Mouse (Mus musculus) lung, embryonic 16.5 days (tissue): ENCODE measurements around the gene Dmbx1. TPM values are rescaled to one million over a fixed set of nuclear protein-coding genes. Genes with fewer than 3 reads are reported as not detected.

Experiments
- ATAC-seq: fragments of 200-750 bp; cut with Nextera tagmentation; 2 replicates; pipeline ENCODE4 v1.8.0; 2017; ENCODE audit warnings: low read depth, mild to moderate bottlenecking, moderate library complexity
- H3K27ac ChIP-seq: fragments of 300-500 bp; sonication (generic); 2 replicates; pipeline ENCODE4 v1.5.1; 2014; ENCODE audit warnings: mild to moderate bottlenecking, control low read depth, low read length
- H3K27me3 ChIP-seq: fragments of 300-500 bp; sonication (generic); 2 replicates; pipeline ENCODE4 v1.6.1; 2014; ENCODE audit warnings: low read depth, low read length, mixed read lengths; ENCODE audit not compliant: control insufficient read depth, insufficient read depth
- H3K36me3 ChIP-seq: fragments of 300-500 bp; sonication (generic); 2 replicates; pipeline ENCODE4 v1.6.1; 2014; ENCODE audit warnings: low read length; ENCODE audit not compliant: control insufficient read depth, insufficient read depth
- H3K4me1 ChIP-seq: fragments of 300-500 bp; sonication (generic); replicated peaks from 2 replicates; pipeline ENCODE4 v1.6.1; 2014; ENCODE audit warnings: low read length, mixed read lengths; ENCODE audit not compliant: control insufficient read depth, insufficient read depth
- H3K4me2 ChIP-seq: fragments of 300-500 bp; sonication (generic); 2 replicates; pipeline ENCODE4 v1.6.1; 2014; ENCODE audit warnings: low read depth, low read length, control low read depth
- H3K4me3 ChIP-seq: fragments of 300-500 bp; sonication (generic); 2 replicates; pipeline ENCODE4 v1.5.1; 2014; ENCODE audit warnings: mild to moderate bottlenecking, low read length, control low read depth
- H3K9ac ChIP-seq: fragments of 300-500 bp; sonication (generic); 2 replicates; pipeline ENCODE4 v1.6.1; 2014; ENCODE audit warnings: low read length, control low read depth
- H3K9me3 ChIP-seq: fragments of 300-500 bp; sonication (generic); 2 replicates; pipeline ENCODE4 v1.6.1; 2016; ENCODE audit warnings: low read length; ENCODE audit not compliant: control insufficient read depth
- WGBS: fragments of 180-500 bp; shearing (Covaris S2); extraction: QIAGEN DNeasy Blood & Tissue Kit; methylation state at CpG from one replicate; pipeline ENCODE4 v1.1.7; 2014; 5-methylcytosine and 5-hydroxymethylcytosine counted together
- polyA plus RNA-seq: library from polyadenylated mRNA; unstranded; fragments of >200 nt; fragmentation: Nextera tagmentation; extraction: Ambion mirVana; gene quantifications from 2 replicates; pipeline ENCODE4 v1.2.1, GENCODE M21; 2015

The Dmbx1 gene
- polyA plus RNA-seq, result 0.06 and 0.08 TPM in 2 replicates

DNA sequence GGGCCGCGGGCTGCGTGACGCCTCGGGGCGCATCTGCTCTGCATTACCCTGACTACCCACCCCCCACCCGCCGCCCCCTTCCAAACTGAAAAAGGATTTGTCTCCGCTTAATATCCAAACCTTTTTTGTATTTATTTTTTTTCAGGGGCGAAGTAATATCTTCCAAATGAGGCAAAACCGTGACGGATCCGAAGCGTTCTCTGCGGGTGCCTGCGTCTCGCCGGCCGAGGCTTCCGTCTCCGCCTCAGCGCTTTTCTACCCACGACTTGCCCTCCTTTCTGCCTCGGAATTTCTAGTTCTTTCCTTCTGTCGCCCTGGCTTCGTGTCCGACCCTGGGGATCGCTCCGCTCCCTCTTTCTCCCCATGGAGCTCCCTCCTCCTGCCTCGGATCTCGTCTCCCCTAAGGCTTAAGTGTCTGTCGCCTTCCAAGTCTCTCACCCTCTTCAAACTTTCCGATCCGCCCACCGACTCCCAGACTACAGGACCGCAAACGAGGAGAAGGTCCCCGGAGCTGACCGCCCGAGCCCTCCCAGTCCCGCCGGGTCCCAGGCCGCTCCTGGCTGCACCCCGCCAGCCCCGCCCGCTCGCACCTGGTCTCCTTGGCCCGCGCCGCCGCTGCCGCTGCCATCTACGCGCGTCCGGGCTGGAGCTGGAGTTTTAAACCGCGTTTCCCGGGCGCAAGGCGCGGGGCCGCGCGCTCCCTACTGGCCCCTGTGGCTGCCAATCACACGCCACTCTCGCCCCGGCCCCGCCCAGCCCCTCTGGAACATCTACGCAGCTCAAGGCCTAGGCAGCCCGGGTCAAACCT, at the start of gene Dmbx1:
Dmbx1 (minus strand) TSS at position 632 of the 808 bp plus-strand sequence.
- Histone ChIP-seq H3K4me1 (peaks cover 7% of the 10 kb centered on the region), H3K4me2 (peak within 1 kb of the TSS; percentile 68), H3K27ac (no peak within 1 kb of the TSS), H3K36me3 (no peaks in the 10 kb centered on the region), H3K9ac (peak within 1 kb of the TSS; percentile 28; the same call in 1 of the 2 replicates), H3K4me3 (peak within 1 kb of the TSS; percentile 47), H3K9me3 (no peaks in the 10 kb centered on the region), H3K27me3 (peaks cover 96% of the 10 kb centered on the region)
- under 1% methylated on average over 70 of the region's 71 CpGs for WGBS
- peak; percentile 71 for ATAC-seq

DNA sequence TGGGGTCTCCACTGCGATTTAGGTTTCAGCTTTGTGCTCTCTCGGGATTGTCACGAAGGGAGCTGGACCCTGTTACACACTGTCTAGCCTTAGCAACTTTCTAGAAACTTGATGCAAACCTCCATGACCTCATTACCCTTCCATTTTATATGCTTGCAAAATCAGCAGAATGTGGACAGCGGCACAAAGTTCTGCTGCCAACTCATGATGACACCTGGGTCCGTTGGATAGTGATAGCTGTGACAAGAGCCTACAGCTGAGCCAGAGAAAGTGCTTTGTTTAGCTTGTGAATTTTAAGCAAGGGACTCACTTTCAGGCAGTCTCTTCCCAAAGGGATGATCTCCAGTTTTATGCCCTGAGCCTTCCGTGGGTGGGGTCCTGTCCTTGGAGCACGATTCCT, 49.7 kb upstream of the Dmbx1 start:
- Histone ChIP-seq H3K27me3 (no peaks in the 10 kb centered on the region), H3K4me1 (no peaks in the 10 kb centered on the region; the same call in 1 of the 2 replicates), H3K36me3 (no peaks in the 10 kb centered on the region), H3K4me3 (no peak overlapping the region), H3K4me2 (no peak overlapping the region), H3K9me3 (peaks cover 4% of the 10 kb centered on the region), H3K27ac (no peak overlapping the region), H3K9ac (no peak overlapping the region)
- ATAC-seq, result no peak
- WGBS, result 77% methylated on average over 7 of the region's 7 CpGs

GRCm38 (mm10) chr4:115987858-115988530, 48.3 kb upstream of the Dmbx1 start:
- Histone ChIP-seq H3K4me3 (no peak overlapping the region), H3K36me3 (no peaks in the 10 kb centered on the region), H3K4me1 (no peaks in the 10 kb centered on the region; the same call in 1 of the 2 replicates), H3K27ac (no peak overlapping the region), H3K9ac (no peak overlapping the region), H3K27me3 (no peaks in the 10 kb centered on the region), H3K4me2 (no peak overlapping the region), H3K9me3 (peaks cover 4% of the 10 kb centered on the region)
- no peak for ATAC-seq
- 73% methylated on average over 5 of the region's 5 CpGs for WGBS

- Histone ChIP-seq H3K36me3 (no peaks in the 10 kb centered on the region), H3K27me3 (no peaks in the 10 kb centered on the region), H3K9me3 (peaks cover 4% of the 10 kb centered on the region), H3K4me1 (no peaks in the 10 kb centered on the region; the same call in 1 of the 2 replicates), H3K4me2 (no peak overlapping the region), H3K4me3 (no peak overlapping the region), H3K9ac (no peak overlapping the region), H3K27ac (no peak overlapping the region)
- 52% methylated on average over 1 of the region's 1 CpGs for WGBS
- peak; percentile 81 for ATAC-seq
Measured at GRCm38 (mm10) chr4:115987436-115987835, 47.7 kb upstream of the Dmbx1 start.

DNA sequence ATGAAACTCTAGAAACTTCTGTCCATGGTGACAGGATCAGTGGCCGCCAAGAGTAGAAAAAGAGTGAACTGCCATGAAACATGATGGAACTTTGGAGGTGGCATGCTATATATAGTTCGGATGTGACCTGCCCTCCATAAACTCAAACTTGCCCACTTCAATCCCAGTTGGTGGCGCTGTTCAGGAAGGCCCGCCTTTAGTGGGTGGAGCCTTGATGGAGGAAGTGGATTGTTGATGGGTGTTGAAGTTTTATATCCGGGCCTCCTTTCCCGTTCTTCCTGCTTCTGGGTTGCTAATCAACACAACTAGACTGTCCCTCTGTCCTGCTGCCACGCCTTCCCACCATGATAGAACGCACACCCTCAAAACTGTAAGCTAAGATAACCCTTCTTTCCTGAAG, 45.2 kb upstream of the Dmbx1 start:
- Histone ChIP-seq H3K27me3 (peaks cover 16% of the 10 kb centered on the region), H3K4me1 (no peaks in the 10 kb centered on the region; the same call in 1 of the 2 replicates), H3K9ac (no peak overlapping the region), H3K9me3 (no peaks in the 10 kb centered on the region), H3K4me2 (no peak overlapping the region), H3K27ac (no peak overlapping the region), H3K36me3 (no peaks in the 10 kb centered on the region), H3K4me3 (no peak overlapping the region)
- 31% methylated on average over 8 of the region's 8 CpGs for WGBS
- ATAC-seq, result no peak

GRCm38 (mm10) chr4:115984111-115984510, 44.4 kb upstream of the Dmbx1 start:
- H3K27me3 ChIP-seq, result peaks cover 25% of the 10 kb centered on the region
- H3K36me3 ChIP-seq, result no peaks in the 10 kb centered on the region
- H3K9me3 ChIP-seq, result no peaks in the 10 kb centered on the region
- ATAC-seq, result peak; percentile 29; the same call in 1 of the 2 replicates
- H3K4me2 ChIP-seq, result 0 out of 2 replicates have a peak overlapping the region, but pooled peaks have one; percentile 14
- WGBS, result 4% methylated on average over 13 of the region's 13 CpGs
- H3K4me3 ChIP-seq, result no peak overlapping the region
- peaks cover 5% of the 10 kb centered on the region for H3K4me1 ChIP-seq
- no peak overlapping the region for H3K27ac ChIP-seq
- no peak overlapping the region for H3K9ac ChIP-seq

DNA sequence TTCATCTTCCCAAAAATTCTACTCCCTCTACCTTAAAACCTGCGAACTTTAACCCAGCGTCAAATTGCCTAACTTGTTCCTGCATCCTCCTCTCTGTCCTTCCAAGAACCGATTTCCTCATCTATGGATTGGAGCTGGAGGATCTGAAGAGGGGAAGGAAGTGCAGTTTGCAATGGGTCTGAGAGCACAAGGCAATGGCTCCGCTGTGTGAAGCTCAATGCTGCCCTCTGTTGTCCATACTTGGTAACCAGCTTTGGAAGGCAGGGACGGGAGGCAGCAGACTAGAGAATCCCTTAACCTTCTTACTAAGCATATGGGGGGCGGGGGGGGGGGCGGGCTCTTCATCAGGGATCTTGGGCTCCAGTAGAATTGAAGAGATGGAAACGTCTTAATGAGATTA, 41.0 kb upstream of the Dmbx1 start:
- peaks cover 50% of the 10 kb centered on the region for H3K27me3 ChIP-seq
- peak; percentile 45; the same call in 1 of the 2 replicates for ATAC-seq
- no peaks in the 10 kb centered on the region for H3K36me3 ChIP-seq
- 0% methylated on average over 8 of the region's 8 CpGs for WGBS
- no peak overlapping the region for H3K4me2 ChIP-seq
- H3K9ac ChIP-seq, result no peak overlapping the region
- H3K9me3 ChIP-seq, result no peaks in the 10 kb centered on the region
- no peak overlapping the region for H3K27ac ChIP-seq
- H3K4me3 ChIP-seq, result no peak overlapping the region
- H3K4me1 ChIP-seq, result peaks cover 5% of the 10 kb centered on the region

- no peak for ATAC-seq
- Histone ChIP-seq H3K4me2 (peak overlapping the region; percentile 53), H3K36me3 (no peaks in the 10 kb centered on the region), H3K4me1 (peaks cover 5% of the 10 kb centered on the region), H3K9me3 (no peaks in the 10 kb centered on the region), H3K9ac (peak overlapping the region; percentile 31; the same call in 1 of the 2 replicates), H3K27ac (no peak overlapping the region), H3K4me3 (peak overlapping the region; percentile 40), H3K27me3 (peaks cover 53% of the 10 kb centered on the region)
- WGBS, result under 1% methylated on average over 39 of the region's 39 CpGs
Measured at GRCm38 (mm10) chr4:115979437-115979836, 39.7 kb upstream of the Dmbx1 start.

- Histone ChIP-seq H3K4me3 (no peak overlapping the region), H3K4me1 (peaks cover 5% of the 10 kb centered on the region), H3K4me2 (no peak overlapping the region), H3K9me3 (no peaks in the 10 kb centered on the region), H3K27me3 (peaks cover 53% of the 10 kb centered on the region), H3K9ac (no peak overlapping the region), H3K27ac (no peak overlapping the region), H3K36me3 (no peaks in the 10 kb centered on the region)
- 4% methylated on average over 4 of the region's 4 CpGs for WGBS
- ATAC-seq, result no peak
Measured at GRCm38 (mm10) chr4:115978911-115979310, 39.2 kb upstream of the Dmbx1 start.
